Mouse (Mus musculus) small intestine, adult 2 months (tissue): ENCODE results near the gene Abcf3. TPM values are rescaled to one million over a fixed set of nuclear protein-coding genes. Genes with fewer than 3 reads are reported as not detected.

ENCODE experiments used
- H3K27ac ChIP-seq: fragments of 200-500 bp; 2 replicates; pipeline ENCODE4 v1.5.1; 2012; ENCODE audit warnings: low read depth, low read length, control low read depth, inconsistent platforms; ENCODE audit not compliant: insufficient read depth
- H3K27me3 ChIP-seq: fragments of 200-500 bp; 2 replicates; pipeline ENCODE4 v1.6.1; 2012; ENCODE audit warnings: mild to moderate bottlenecking, moderate library complexity, low read length, inconsistent platforms; ENCODE audit not compliant: control insufficient read depth, insufficient read depth
- H3K36me3 ChIP-seq: fragments of 200-500 bp; 2 replicates; pipeline ENCODE4 v1.6.1; 2012; ENCODE audit warnings: mild to moderate bottlenecking, low read length, control low read depth, inconsistent platforms; ENCODE audit not compliant: control insufficient read depth, insufficient read depth
- H3K4me1 ChIP-seq: fragments of 200-500 bp; 2 replicates; pipeline ENCODE4 v1.6.1; 2012; ENCODE audit warnings: low read length, inconsistent platforms, mixed read lengths; ENCODE audit not compliant: control insufficient read depth, insufficient read depth, insufficient read length
- H3K4me3 ChIP-seq: fragments of 200-500 bp; 2 replicates; pipeline ENCODE4 v1.5.1; 2012; ENCODE audit warnings: low read depth, mild to moderate bottlenecking, control low read depth, inconsistent platforms, low read length, moderate library complexity
- CTCF ChIP-seq: fragments of 200-500 bp; IDR thresholded peaks from 2 replicates; pipeline ENCODE4 v1.5.1; 2012; ENCODE audit warnings: low read depth, mild to moderate bottlenecking, control low read depth, inconsistent platforms, low read length, moderate library complexity, mixed read lengths; ENCODE audit not compliant: insufficient replicate concordance, insufficient read length; ENCODE audit errors: extremely low read depth
- POLR2A ChIP-seq: fragments of 200-500 bp; IDR thresholded peaks from 2 replicates; pipeline ENCODE4 v1.6.1; 2012; ENCODE audit warnings: low read depth, mild to moderate bottlenecking, control low read depth, inconsistent platforms, low read length, moderate library complexity
- WGBS: fragments of 180-500 bp; shearing (Covaris S2); methylation state at CpG from one replicate; pipeline ENCODE4 v1.1.7; 2018; 5-methylcytosine and 5-hydroxymethylcytosine counted together
- polyA plus RNA-seq: library from polyadenylated mRNA; depleted of rRNA; stranded (reverse); fragments of >200 nt; gene quantifications from 2 replicates; pipeline ENCODE4 v1.2.3, GENCODE M21; 2012

The Abcf3 gene
- polyA plus RNA-seq, 1 experiment: 15.0 TPM

DNA sequence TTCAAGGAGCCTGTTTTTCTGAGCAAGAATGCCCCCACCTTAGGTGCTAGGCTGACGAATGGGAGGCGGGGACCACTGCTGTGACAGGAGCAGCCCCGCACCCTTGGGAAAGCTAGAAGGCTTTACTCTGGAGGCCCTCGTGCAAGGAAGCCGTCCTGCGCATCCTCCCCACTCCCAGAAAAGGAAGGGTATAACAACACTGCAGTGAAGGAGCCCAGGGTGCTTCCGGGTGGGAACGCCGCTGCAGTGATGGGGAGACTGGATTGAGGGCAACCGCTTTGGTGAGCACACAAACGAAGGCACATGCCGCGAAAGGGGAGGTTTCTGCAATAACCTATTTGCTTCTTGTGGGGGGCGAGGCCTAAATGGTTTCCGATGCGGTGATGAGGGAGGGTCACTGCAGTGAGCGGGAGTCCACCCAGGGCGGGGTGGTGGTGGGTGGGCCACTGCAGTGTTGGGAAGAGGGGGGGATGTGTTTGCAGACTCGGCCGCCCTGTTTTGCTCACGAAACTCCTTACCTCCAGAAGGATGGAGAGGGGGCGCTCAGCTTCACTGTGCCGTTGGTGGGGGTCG is 41.1 kb downstream of the Abcf3 start, which contains the start of gene Vwa5b2:
Gene Vwa5b2, plus strand, starts transcription at position 106 of the 573 bp plus-strand sequence.
- WGBS: 5% methylated on average over 24 of the region's 24 CpGs
- Histone ChIP-seq H3K36me3 (no peaks in the 10 kb centered on the region), H3K27ac (no peak within 1 kb of the TSS), H3K4me3 (peak within 1 kb of the TSS; percentile 42), H3K27me3 (peaks cover 40% of the 10 kb centered on the region), H3K4me1 (peaks cover 10% of the 10 kb centered on the region)
- TF ChIP-seq POLR2A: no peak
- no peak for TF ChIP-seq CTCF

- Histone ChIP-seq H3K27me3 (peaks cover 40% of the 10 kb centered on the region), H3K27ac (no peak overlapping the region), H3K4me1 (peaks cover 11% of the 10 kb centered on the region), H3K4me3 (peak overlapping the region; percentile 42), H3K36me3 (no peaks in the 10 kb centered on the region)
- no peak for TF ChIP-seq CTCF
- under 1% methylated on average over 39 of the region's 39 CpGs for WGBS
Observed at GRCm38 (mm10) chr16:20589939-20590679, 41.7 kb downstream of the Abcf3 start.

DNA sequence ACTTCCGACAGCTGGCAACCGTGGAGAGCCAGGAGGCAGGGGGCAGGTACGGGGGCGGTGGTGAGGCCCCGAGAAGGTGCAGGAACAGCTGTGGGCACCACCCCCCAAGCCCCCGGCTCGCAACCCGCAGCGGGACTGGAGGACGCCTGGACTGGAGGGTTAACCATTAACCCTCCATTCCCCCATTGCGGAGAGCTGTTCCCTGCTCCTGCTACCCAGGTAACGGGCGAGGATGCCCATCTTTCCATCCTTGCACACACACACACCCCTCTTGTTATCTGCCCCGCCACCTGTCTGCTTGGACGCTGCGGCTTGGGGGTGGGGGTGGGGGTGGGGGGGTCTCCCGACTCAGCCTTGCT is 42.3 kb downstream of the Abcf3 start:
- Histone ChIP-seq H3K4me3 (peak overlapping the region; percentile 42; the same call in 1 of the 2 replicates), H3K27ac (no peak overlapping the region), H3K36me3 (no peaks in the 10 kb centered on the region), H3K27me3 (peaks cover 40% of the 10 kb centered on the region), H3K4me1 (peaks cover 12% of the 10 kb centered on the region)
- TF ChIP-seq POLR2A (no peak), CTCF (no peak)
- WGBS: 2% methylated on average over 17 of the region's 17 CpGs

- no peaks in the 10 kb centered on the region for H3K36me3 ChIP-seq
- peaks cover 12% of the 10 kb centered on the region for H3K4me1 ChIP-seq
- no peak overlapping the region for H3K27ac ChIP-seq
- no peak for TF ChIP-seq POLR2A
- no peak for TF ChIP-seq CTCF
- H3K4me3 ChIP-seq: no peak overlapping the region
- 10% methylated on average over 48 of the region's 48 CpGs for WGBS
- H3K27me3 ChIP-seq: peaks cover 40% of the 10 kb centered on the region
Observed at GRCm38 (mm10) chr16:20591076-20591705, 42.8 kb downstream of the Abcf3 start.

- H3K4me1 ChIP-seq: peaks cover 5% of the 10 kb centered on the region
- H3K27ac ChIP-seq: no peak overlapping the region
- no peaks in the 10 kb centered on the region for H3K36me3 ChIP-seq
- 55% methylated on average over 7 of the region's 7 CpGs for WGBS
- TF ChIP-seq POLR2A: no peak
- no peak for TF ChIP-seq CTCF
- peaks cover 18% of the 10 kb centered on the region for H3K27me3 ChIP-seq
- no peak overlapping the region for H3K4me3 ChIP-seq
Observed at GRCm38 (mm10) chr16:20595060-20595673, 46.8 kb downstream of the Abcf3 start.

DNA sequence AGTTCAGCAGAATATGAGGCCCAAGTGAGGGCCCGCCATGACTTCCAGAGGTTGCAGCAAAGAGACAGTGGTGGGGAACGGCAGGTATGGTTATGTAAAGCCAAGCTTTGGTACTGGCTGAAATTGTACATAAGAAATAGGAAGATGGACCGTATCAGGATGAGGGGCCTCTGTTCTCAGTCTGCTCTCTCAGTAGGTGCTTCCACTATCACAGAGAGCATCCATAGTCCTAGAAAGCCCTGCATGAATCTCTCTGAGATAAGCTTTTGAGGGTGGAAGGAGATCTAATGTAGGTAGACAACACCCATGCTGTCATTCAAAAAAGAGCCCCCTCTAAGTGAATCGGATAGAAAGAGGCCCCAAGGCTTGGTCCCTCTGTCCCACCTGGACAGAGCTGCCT is 47.4 kb downstream of the Abcf3 start:
- no peaks in the 10 kb centered on the region for H3K36me3 ChIP-seq
- peaks cover 2% of the 10 kb centered on the region; the same call in 1 of the 2 replicates for H3K4me1 ChIP-seq
- WGBS: 90% methylated on average over 4 of the region's 4 CpGs
- H3K27me3 ChIP-seq: peaks cover 12% of the 10 kb centered on the region
- no peak for TF ChIP-seq CTCF
- TF ChIP-seq POLR2A: no peak
- no peak overlapping the region for H3K27ac ChIP-seq
- H3K4me3 ChIP-seq: no peak overlapping the region
